Mouse (Mus musculus): ENCODE measurements around the gene Anks1. TPM values are rescaled to one million over a fixed set of nuclear protein-coding genes. Genes with fewer than 3 reads are reported as not detected.
A peak's percentile ranks its signal among the peaks of the same experiment; 100 is the strongest.

Anks1 gene
- 67.3 and 70.5 TPM in 2 replicates for polyA plus RNA-seq (2015; fragmentation: Nextera tagmentation; extraction: Ambion mirVana)

DNA sequence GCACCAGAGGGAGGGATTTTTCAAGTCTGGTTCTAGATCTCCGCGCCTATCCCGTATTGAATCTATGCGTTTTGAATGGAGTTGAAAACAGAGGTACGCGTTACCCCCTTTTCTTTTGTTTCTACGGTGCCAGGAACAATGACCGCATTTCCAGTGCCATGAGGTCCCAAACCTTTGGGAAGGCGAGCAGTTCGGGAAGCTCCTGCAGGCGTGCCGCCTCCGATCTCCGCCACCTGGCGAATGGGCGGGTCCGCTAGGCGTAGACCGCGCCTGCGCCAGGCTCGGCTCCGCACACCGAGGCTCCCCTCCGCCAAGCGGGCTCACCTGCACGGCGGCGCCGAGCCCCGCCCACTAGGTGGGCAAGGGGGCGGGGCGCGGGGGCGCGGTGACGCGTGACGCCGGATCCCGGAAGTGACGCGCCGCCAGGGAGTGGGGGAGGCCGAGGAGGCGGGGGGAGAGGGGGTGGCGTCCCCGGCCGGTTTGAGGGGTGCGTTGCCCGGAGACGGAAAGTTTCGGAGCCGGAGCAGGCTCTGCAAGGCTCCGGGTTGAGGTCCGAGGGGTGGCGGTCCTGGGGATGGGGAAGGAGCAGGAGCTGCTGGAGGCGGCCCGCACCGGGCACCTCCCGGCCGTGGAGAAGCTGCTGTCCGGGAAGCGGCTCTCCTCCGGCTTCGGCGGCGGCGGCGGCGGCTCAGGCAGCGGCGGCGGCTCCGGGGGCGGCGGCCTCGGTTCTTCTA, at the start of gene Anks1:
Anks1 (plus strand) TSS at position 419 of the 734 bp plus-strand sequence.
- Histone ChIP-seq H3K4me1 (replicated peaks) (peaks cover 47% of the 10 kb centered on the region), H3K4me3 (replicated peaks) (peak within 1 kb of the TSS; percentile 94), H3K27me3 (no peaks in the 10 kb centered on the region), H3K36me3 (peaks cover 24% of the 10 kb centered on the region), H3K9ac (replicated peaks) (peak within 1 kb of the TSS; percentile 90), H3K4me2 (replicated peaks) (peak within 1 kb of the TSS; percentile 93), H3K27ac (peak within 1 kb of the TSS; percentile 78), H3K9me3 (no peaks in the 10 kb centered on the region)
- under 1% methylated on average over 65 of the region's 78 CpGs for WGBS
- peak; percentile 86 for ATAC-seq

DNA sequence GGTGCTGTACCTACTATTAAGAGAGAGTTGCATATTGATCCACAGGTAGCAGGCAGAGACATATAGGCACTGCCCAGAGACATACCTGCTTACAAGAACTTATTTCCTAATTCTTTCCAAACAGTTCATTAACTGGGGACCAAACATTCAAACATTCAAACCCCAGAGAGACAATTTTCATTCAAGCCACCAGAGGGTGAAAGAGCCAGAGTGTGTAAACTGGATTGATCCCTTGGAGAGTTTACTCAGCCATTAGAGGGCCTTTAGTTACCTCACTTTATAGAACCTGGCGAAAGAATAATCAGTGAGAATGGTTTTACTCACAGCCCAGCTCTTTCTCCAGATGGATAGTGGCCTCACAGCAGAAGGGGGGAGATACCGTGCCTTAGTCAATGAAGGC, 43.6 kb upstream of the Anks1 start:
- WGBS = 89% methylated on average over 2 of the region's 2 CpGs
- no peak for ATAC-seq
- no peak overlapping the region for H3K4me3 ChIP-seq (replicated peaks)
- no peak overlapping the region for H3K27ac ChIP-seq
- no peak overlapping the region for H3K4me2 ChIP-seq (replicated peaks)
- no peaks in the 10 kb centered on the region for H3K27me3 ChIP-seq
- H3K36me3 ChIP-seq = no peaks in the 10 kb centered on the region
- H3K9me3 ChIP-seq = no peaks in the 10 kb centered on the region
- H3K9ac ChIP-seq (replicated peaks) = no peak overlapping the region
- H3K4me1 ChIP-seq (replicated peaks) = peaks cover 3% of the 10 kb centered on the region; the same call in 1 of the 2 replicates

DNA sequence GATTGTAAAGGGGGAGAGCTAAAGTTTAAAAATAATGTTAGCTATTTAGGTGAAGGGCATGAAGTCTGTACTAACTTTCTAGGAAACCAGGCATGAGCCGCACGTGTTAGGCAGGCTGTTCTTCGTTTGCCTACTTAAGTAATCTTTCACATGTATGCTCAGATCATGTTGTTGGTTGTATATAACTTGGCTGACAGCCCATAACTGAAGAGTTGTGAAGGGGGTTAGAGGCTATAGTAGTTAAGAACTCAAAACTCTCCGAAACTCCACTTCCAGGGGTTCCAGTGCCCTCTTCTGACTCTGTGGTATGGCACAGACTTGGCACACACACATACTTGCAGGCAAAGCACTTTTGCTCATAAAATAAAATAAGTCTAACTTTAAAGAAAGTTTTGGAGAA, 42.4 kb upstream of the Anks1 start:
- no peaks in the 10 kb centered on the region for H3K9me3 ChIP-seq
- H3K4me2 ChIP-seq (replicated peaks) = no peak overlapping the region
- WGBS = 92% methylated on average over 4 of the region's 4 CpGs
- H3K36me3 ChIP-seq = no peaks in the 10 kb centered on the region
- no peak overlapping the region for H3K4me3 ChIP-seq (replicated peaks)
- H3K9ac ChIP-seq (replicated peaks) = no peak overlapping the region
- H3K27ac ChIP-seq = no peak overlapping the region
- H3K27me3 ChIP-seq = no peaks in the 10 kb centered on the region
- ATAC-seq = no peak
- no peaks in the 10 kb centered on the region for H3K4me1 ChIP-seq (replicated peaks)

DNA sequence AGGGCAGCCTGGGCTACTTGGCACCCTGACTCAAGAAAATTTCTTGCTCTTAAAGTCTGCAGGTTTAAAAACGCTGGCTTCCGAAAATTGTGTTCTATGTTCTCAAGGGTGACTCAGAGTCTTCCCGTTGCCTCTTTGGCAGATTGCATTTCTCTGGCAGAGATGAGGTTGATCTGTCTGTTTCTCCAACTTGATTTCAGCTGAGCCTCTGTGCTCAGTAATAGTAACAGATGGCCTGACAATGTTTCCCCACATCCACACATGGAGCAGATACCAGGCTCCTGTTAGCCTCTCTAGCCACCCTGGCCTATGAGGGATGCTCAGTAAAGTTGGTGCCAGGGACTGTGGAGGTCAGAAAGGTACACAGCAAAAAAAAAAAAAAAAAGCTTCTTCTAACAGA, 37.3 kb upstream of the Anks1 start:
- no peak for ATAC-seq

DNA sequence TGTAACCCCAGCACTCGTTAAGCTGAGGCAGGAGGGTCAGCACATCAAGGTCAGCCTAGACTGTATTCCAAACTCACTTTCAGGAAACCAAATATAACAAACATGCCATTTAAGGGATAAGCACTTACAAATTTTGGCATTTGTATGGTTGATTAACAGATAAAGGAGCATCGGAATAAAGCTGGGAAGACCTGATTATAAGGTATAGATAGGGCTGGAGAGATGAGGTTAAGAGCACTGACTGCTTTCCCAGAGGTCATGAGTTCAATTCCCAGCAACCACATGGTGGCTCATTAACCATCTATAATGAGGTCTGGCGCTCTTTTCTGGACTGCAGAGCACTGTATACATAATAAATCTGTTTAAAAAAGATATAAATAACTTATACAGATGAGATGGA, 35.5 kb upstream of the Anks1 start:
- H3K4me2 ChIP-seq (replicated peaks) = no peak overlapping the region
- H3K27me3 ChIP-seq = no peaks in the 10 kb centered on the region
- peaks cover 6% of the 10 kb centered on the region for H3K36me3 ChIP-seq
- H3K9ac ChIP-seq (replicated peaks) = no peak overlapping the region
- H3K27ac ChIP-seq = no peak overlapping the region
- H3K9me3 ChIP-seq = no peaks in the 10 kb centered on the region
- no peak for ATAC-seq
- H3K4me3 ChIP-seq (replicated peaks) = no peak overlapping the region
- no peaks in the 10 kb centered on the region for H3K4me1 ChIP-seq (replicated peaks)
- WGBS = 83% methylated on average over 3 of the region's 3 CpGs

More for the DNA sequence above, 37.3 kb upstream of the Anks1 start:
- Histone ChIP-seq H3K27me3 (no peaks in the 10 kb centered on the region), H3K4me1 (replicated peaks) (no peaks in the 10 kb centered on the region), H3K9ac (replicated peaks) (no peak overlapping the region), H3K4me2 (replicated peaks) (no peak overlapping the region), H3K36me3 (0 out of 2 replicates have a peak, but pooled peaks cover 2% of the 10 kb centered on the region), H3K27ac (no peak overlapping the region), H3K9me3 (no peaks in the 10 kb centered on the region), H3K4me3 (replicated peaks) (no peak overlapping the region)
- 96% methylated on average over 3 of the region's 3 CpGs for whole genome bisulfite sequencing

DNA sequence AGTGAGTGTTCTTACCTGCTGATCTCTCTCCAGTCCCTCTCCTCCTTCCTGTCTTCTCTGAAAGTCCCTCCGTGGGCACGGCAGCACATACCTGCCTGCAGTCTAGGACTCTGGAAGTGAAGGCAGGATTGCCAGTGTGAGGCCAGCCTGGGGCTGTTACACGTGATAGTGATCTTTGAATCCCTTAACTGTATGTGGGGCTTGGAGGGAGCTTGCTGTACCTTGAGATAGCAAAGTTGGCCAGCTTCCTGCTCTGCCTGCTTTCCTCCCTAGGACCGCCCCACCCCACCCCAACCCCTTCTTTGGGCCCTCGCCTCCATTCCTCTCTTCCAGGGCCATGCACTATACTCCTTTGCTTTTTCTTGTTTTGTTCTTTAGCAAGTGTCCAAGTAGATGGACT, 34.6 kb upstream of the Anks1 start:
- no peaks in the 10 kb centered on the region for H3K9me3 ChIP-seq
- no peak for ATAC-seq
- WGBS = 79% methylated on average over 5 of the region's 5 CpGs
- H3K36me3 ChIP-seq = peaks cover 13% of the 10 kb centered on the region
- H3K4me3 ChIP-seq (replicated peaks) = no peak overlapping the region
- no peak overlapping the region for H3K4me2 ChIP-seq (replicated peaks)
- no peak overlapping the region for H3K27ac ChIP-seq
- no peaks in the 10 kb centered on the region for H3K4me1 ChIP-seq (replicated peaks)
- no peak overlapping the region for H3K9ac ChIP-seq (replicated peaks)
- H3K27me3 ChIP-seq = no peaks in the 10 kb centered on the region

DNA sequence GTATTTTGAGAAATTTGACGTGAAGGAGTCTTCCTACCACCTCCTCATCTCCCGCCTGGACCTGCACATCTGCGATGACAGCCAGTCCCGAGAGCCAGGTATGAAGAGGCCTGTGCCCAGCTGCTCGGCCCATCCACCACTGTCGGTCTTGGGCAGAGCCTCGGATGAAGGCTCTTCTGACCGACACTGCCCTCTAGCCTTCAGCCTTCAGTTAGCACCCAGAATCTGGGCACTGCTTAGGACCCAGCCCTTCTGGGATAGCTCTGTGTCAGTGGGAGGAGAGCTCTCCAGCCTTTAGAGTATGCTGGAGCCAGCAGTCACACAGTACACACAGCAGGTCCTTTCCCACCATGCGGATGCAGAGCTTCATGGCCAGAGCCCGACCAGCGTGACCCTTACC, 27.6 kb upstream of the Anks1 start:
- peaks cover 76% of the 10 kb centered on the region for H3K36me3 ChIP-seq
- H3K9me3 ChIP-seq = no peaks in the 10 kb centered on the region
- H3K27me3 ChIP-seq = no peaks in the 10 kb centered on the region
- 67% methylated on average over 11 of the region's 11 CpGs for WGBS
- no peak for ATAC-seq
- H3K27ac ChIP-seq = no peak overlapping the region
- H3K4me3 ChIP-seq (replicated peaks) = no peak overlapping the region
- no peak overlapping the region for H3K4me2 ChIP-seq (replicated peaks)
- no peaks in the 10 kb centered on the region for H3K4me1 ChIP-seq (replicated peaks)
- H3K9ac ChIP-seq (replicated peaks) = no peak overlapping the region

DNA sequence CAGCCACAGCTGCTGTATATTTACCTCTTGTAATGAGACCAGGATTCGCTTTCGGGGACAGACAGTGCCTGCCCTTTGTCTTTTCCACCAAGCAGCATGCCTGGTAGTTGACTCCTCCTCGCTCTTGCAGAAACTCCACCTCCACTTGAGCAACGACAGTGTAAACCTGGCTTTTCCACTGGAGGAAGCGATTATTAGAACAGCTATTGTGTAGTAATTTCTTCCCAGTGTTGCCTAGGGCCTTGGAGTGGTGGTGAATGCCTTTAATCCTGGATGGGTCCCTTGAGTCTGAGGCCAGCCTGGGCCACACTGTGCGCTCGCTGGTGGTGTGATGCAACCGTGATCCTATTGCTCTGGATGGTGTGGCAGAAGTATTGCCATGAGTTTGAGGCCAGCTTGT, 26.0 kb upstream of the Anks1 start:
- ATAC-seq = no peak
- Histone ChIP-seq H3K4me2 (replicated peaks) (no peak overlapping the region), H3K27me3 (no peaks in the 10 kb centered on the region), H3K9ac (replicated peaks) (no peak overlapping the region), H3K36me3 (peaks cover 89% of the 10 kb centered on the region), H3K9me3 (no peaks in the 10 kb centered on the region), H3K4me3 (replicated peaks) (no peak overlapping the region), H3K4me1 (replicated peaks) (no peaks in the 10 kb centered on the region), H3K27ac (no peak overlapping the region)
- WGBS = 90% methylated on average over 8 of the region's 8 CpGs

DNA sequence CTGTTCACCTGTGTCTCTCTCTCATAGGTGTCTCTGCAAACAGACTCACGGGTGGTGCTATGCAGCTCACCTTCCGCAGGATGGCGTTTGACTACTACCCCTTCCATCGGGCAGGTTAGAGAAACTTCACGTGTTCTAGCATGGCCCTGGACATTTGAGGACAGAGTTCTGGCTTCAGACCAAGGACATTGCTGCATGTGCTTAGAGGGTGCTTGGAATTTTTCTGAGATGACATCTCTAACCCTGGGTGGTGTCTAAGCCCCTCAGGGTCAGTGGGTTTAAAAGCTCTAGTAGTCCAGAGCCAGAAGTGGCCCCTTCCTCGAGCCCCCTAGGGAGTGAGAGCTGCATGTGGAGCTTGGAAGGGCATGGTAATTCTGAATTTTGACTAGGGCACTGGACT, 25.1 kb upstream of the Anks1 start:
- no peaks in the 10 kb centered on the region for H3K4me1 ChIP-seq (replicated peaks)
- no peak overlapping the region for H3K27ac ChIP-seq
- no peak overlapping the region for H3K9ac ChIP-seq (replicated peaks)
- peaks cover 89% of the 10 kb centered on the region for H3K36me3 ChIP-seq
- H3K4me2 ChIP-seq (replicated peaks) = no peak overlapping the region
- H3K9me3 ChIP-seq = no peaks in the 10 kb centered on the region
- H3K27me3 ChIP-seq = no peaks in the 10 kb centered on the region
- WGBS = 95% methylated on average over 6 of the region's 6 CpGs
- H3K4me3 ChIP-seq (replicated peaks) = no peak overlapping the region
- ATAC-seq = no peak

DNA sequence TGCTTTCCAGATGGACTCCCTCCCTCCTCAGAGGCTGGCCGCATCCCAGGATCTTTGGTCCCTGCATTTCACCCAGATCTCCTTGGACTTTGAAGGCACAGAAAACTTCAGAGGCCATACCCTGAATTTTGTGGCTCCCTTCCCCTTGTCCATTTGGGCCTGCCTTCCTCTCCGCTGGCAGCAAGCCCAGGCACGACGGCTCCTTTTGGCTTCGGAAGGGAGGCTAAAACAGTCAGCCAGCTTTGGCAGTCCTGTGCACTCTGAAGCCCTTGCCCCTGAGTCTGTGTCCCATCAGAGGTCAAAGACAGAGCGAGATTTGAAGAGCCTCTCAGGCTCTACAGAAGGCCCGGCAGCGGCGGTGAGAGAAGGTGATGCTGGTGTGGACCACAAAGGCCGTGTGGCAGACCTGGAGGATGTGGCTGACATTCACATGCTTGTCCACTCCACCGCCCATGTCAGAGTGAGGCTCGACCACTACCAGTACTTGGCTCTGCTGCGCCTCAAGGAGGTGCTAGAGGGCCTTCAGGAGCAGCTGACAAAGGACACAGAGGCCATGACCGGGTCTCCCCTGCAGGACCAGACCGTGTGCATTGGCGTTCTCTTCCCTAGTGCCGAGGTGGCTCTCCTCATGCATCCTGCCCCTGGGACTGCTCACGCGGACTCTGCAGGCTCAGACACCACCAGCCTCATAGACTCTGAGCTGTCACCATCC, 22.5 kb upstream of the Anks1 start:
- H3K27ac ChIP-seq = no peak overlapping the region
- H3K9ac ChIP-seq (replicated peaks) = no peak overlapping the region
- no peak overlapping the region for H3K4me2 ChIP-seq (replicated peaks)
- 83% methylated on average over 19 of the region's 19 CpGs for WGBS
- ATAC-seq = no peak
- H3K4me1 ChIP-seq (replicated peaks) = no peaks in the 10 kb centered on the region
- H3K27me3 ChIP-seq = no peaks in the 10 kb centered on the region
- H3K4me3 ChIP-seq (replicated peaks) = no peak overlapping the region
- no peaks in the 10 kb centered on the region for H3K9me3 ChIP-seq
- peaks cover 81% of the 10 kb centered on the region for H3K36me3 ChIP-seq

DNA sequence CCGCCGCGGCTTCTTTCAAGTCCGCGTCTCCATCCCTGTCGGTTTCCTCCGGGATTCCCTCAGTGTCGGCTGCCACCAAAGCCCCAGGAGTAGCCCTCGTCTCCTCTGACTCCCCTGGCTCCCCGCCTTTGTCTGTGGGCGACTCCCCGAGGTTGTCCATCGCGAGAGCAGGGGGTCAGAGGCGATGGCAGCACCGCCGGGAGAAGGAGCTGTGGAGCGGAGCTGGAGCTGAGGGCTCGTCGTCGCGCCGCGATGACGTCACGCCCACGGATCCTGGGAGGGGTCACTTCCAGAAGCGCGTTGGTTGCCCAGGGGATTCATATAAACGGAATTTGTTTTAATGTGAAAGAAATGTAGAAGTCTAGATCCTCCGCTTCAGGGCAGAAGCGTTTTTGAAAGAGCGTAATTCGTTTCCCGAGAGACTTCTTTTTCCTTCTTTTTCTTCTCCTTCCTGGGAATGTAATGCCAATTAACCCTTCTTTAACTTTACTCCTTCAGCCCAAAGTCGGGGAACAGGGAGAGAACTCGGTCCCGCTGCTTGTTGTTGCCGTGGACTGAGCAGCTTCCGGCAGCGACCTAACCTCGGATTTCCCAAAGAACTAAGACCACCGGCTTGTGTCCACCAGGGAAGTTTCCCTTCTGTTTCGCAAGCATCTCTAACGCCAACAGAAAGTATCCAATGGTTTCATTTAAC, 1.4 kb upstream of the Anks1 start:
- H3K4me3 ChIP-seq (replicated peaks) = peak overlapping the region; percentile 94
- H3K9me3 ChIP-seq = no peaks in the 10 kb centered on the region
- H3K27ac ChIP-seq = peak overlapping the region; percentile 68
- H3K4me1 ChIP-seq (replicated peaks) = peaks cover 47% of the 10 kb centered on the region
- WGBS = under 1% methylated on average over 45 of the region's 45 CpGs
- H3K4me2 ChIP-seq (replicated peaks) = peak overlapping the region; percentile 93
- H3K36me3 ChIP-seq = peaks cover 27% of the 10 kb centered on the region
- ATAC-seq = peak; percentile 57
- no peaks in the 10 kb centered on the region for H3K27me3 ChIP-seq
- H3K9ac ChIP-seq (replicated peaks) = peak overlapping the region; percentile 90
